Mouse (Mus musculus): ENCODE data around the gene Kmt2b. TPM values are rescaled to one million over a fixed set of nuclear protein-coding genes. Genes with fewer than 3 reads are reported as not detected.

Kmt2b gene
- polyA plus RNA-seq (2015; fragmentation: Nextera tagmentation; extraction: Ambion mirVana): 9.2 and 9.8 TPM in 2 replicates

DNA sequence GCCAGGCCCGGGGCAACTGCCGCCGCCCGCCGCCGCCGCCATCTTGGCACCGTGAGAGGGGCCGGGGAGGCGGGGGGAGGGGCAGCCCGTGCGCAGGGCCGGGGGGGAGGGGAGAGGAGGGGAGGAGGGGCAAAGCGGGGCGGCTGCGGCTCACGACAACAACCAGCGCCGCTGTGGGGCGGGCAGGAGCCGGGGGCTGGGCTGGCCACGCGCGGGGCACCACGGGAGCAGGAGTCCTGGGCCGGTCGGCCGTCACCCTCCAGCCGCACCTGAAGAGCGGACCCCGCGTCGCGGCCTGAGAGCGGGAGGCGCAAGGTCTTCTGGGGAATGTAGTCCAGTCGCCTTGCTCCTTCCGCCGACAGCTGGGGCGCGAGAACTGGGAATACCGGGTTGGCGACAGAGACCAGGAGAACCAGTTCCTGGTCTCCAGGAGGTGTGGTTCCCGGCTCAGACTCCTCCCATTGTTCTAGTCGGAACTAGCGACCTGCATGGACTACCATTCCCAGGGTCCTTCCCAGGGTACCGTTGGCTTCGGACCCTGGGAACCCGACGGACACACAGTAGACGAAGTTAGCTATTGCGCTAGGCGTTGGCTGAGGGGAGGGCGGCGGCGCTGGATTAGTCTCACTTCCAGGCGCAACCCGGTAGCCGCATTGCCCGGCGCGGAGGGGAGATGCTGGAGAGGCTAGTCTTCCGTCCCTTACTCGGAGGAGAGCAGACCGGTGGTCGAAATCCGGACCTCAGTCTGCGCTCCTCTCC, at the start of gene Kmt2b:
Gene Kmt2b, minus strand, starts transcription at position 51 of the 759 bp plus-strand sequence.
- WGBS: 1% methylated on average over 62 of the region's 68 CpGs
- peak within 1 kb of the TSS; percentile 70 for H3K4me3 ChIP-seq
- H3K4me1 ChIP-seq (replicated peaks): peaks cover 27% of the 10 kb centered on the region
- peak within 1 kb of the TSS; percentile 92 for H3K27ac ChIP-seq (replicated peaks)
- peak within 1 kb of the TSS; percentile 97 for H3K9ac ChIP-seq
- peaks cover 25% of the 10 kb centered on the region for H3K36me3 ChIP-seq
- no peaks in the 10 kb centered on the region for H3K9me3 ChIP-seq
- ATAC-seq (ENCODE audit: low FRiP score, low read depth): peak; percentile 96
- peak within 1 kb of the TSS; percentile 92 for H3K4me2 ChIP-seq
- H3K27me3 ChIP-seq: no peaks in the 10 kb centered on the region

- ATAC-seq (ENCODE audit: low FRiP score, low read depth): no peak
- H3K9me3 ChIP-seq: no peaks in the 10 kb centered on the region
- no peak overlapping the region for H3K27ac ChIP-seq (replicated peaks)
- H3K36me3 ChIP-seq: peaks cover 16% of the 10 kb centered on the region
- H3K4me1 ChIP-seq (replicated peaks): peaks cover 5% of the 10 kb centered on the region
- H3K4me2 ChIP-seq: no peak overlapping the region
- H3K4me3 ChIP-seq: no peak overlapping the region
- peaks cover 55% of the 10 kb centered on the region for H3K27me3 ChIP-seq
- whole genome bisulfite sequencing: 31% methylated on average over 11 of the region's 11 CpGs
- H3K9ac ChIP-seq: no peak overlapping the region
These were observed 47.9 kb upstream of the Kmt2b start for GRCm38 (mm10) chr7:30636395-30636794.

DNA sequence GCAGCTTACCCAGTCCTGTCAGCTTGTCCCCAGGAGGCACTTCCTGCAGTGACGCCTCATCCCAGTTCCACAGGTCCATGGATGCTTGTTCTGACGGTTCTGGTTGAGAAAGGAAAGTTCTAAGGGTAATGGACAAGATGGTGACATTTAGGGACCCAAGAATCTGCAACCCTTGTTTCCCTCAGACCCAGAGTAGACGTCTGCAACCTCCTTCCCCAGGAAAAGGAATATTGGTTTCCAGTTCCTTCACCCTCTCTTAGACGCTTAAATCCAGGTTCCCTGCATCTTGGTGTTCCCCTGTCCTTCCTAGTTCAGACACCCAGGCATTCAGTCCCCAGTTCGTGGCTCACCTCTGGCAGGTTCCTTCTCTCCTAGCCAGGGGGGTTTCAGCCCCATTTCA, 47.2 kb upstream of the Kmt2b start, which contains the start of gene Etv2:
Gene Etv2, minus strand, starts transcription at position 101 of the 400 bp plus-strand sequence.
- Histone ChIP-seq H3K9me3 (no peaks in the 10 kb centered on the region), H3K9ac (no peak within 1 kb of the TSS), H3K36me3 (peaks cover 9% of the 10 kb centered on the region), H3K27ac (replicated peaks) (no peak within 1 kb of the TSS), H3K4me3 (peak within 1 kb of the TSS; percentile 6), H3K4me2 (peak within 1 kb of the TSS; percentile 34), H3K4me1 (replicated peaks) (peaks cover 5% of the 10 kb centered on the region), H3K27me3 (peaks cover 60% of the 10 kb centered on the region)
- no peak for ATAC-seq (ENCODE audit: low FRiP score, low read depth)
- WGBS: 2% methylated on average over 5 of the region's 5 CpGs

DNA sequence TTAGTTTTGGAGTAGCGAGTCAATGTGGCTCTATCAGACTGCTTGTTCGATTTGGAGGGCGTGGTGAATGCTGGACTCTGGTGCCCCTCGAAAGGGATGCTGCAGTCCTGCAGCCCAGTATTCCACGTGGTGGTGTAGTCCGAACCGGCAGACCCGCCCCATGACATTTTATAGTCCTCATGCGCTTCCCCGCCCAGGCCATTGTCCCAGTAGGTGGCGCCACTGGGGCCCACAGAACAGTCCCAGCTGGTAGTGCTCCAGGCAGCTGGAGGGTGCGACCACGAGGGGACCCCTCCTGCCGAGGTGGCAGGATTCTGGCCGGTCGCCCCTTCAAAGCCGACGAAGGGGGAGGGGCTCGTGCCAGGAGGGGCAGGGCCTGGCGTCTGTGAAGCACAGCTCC, 46.1 kb upstream of the Kmt2b start:
- ATAC-seq (ENCODE audit: low FRiP score, low read depth): peak; percentile 27; the same call in 1 of the 2 replicates
- Histone ChIP-seq H3K4me1 (replicated peaks) (peaks cover 5% of the 10 kb centered on the region), H3K27ac (replicated peaks) (no peak overlapping the region), H3K9ac (no peak overlapping the region), H3K4me3 (peak overlapping the region; percentile 6), H3K27me3 (peaks cover 70% of the 10 kb centered on the region), H3K4me2 (peak overlapping the region; percentile 34), H3K9me3 (no peaks in the 10 kb centered on the region), H3K36me3 (no peaks in the 10 kb centered on the region)
- WGBS: 0% methylated on average over 20 of the region's 20 CpGs

GRCm38 (mm10) chr7:30633762-30634412, 45.4 kb upstream of the Kmt2b start:
- H3K36me3 ChIP-seq: no peaks in the 10 kb centered on the region
- no peak for ATAC-seq (ENCODE audit: low FRiP score, low read depth)
- no peaks in the 10 kb centered on the region for H3K9me3 ChIP-seq
- no peak overlapping the region for H3K9ac ChIP-seq
- H3K4me1 ChIP-seq (replicated peaks): peaks cover 5% of the 10 kb centered on the region
- H3K4me3 ChIP-seq: no peak overlapping the region
- no peak overlapping the region for H3K4me2 ChIP-seq
- no peak overlapping the region for H3K27ac ChIP-seq (replicated peaks)
- H3K27me3 ChIP-seq: peaks cover 77% of the 10 kb centered on the region
- 5% methylated on average over 27 of the region's 27 CpGs for WGBS

- 0 out of 2 replicates have a peak, but pooled peaks cover 5% of the 10 kb centered on the region for H3K36me3 ChIP-seq
- H3K9me3 ChIP-seq: no peaks in the 10 kb centered on the region
- ATAC-seq (ENCODE audit: low FRiP score, low read depth): no peak
- H3K27ac ChIP-seq (replicated peaks): no peak overlapping the region
- peaks cover 43% of the 10 kb centered on the region for H3K27me3 ChIP-seq
- no peak overlapping the region for H3K4me2 ChIP-seq
- no peak overlapping the region for H3K4me3 ChIP-seq
- no peak overlapping the region for H3K9ac ChIP-seq
- peaks cover 12% of the 10 kb centered on the region for H3K4me1 ChIP-seq (replicated peaks)
These were observed 40.5 kb upstream of the Kmt2b start for GRCm38 (mm10) chr7:30629013-30629412.

GRCm38 (mm10) chr7:30626647-30627046, 38.1 kb upstream of the Kmt2b start:
- Histone ChIP-seq H3K9ac (no peak overlapping the region), H3K36me3 (peaks cover 22% of the 10 kb centered on the region), H3K27me3 (peaks cover 23% of the 10 kb centered on the region), H3K27ac (replicated peaks) (no peak overlapping the region), H3K4me1 (replicated peaks) (peaks cover 12% of the 10 kb centered on the region), H3K4me2 (peak overlapping the region; percentile 68; the same call in 1 of the 2 replicates), H3K4me3 (no peak overlapping the region), H3K9me3 (no peaks in the 10 kb centered on the region)
- ATAC-seq (ENCODE audit: low FRiP score, low read depth): no peak; the same call in 1 of the 2 replicates
- 85% methylated on average over 5 of the region's 5 CpGs for WGBS

DNA sequence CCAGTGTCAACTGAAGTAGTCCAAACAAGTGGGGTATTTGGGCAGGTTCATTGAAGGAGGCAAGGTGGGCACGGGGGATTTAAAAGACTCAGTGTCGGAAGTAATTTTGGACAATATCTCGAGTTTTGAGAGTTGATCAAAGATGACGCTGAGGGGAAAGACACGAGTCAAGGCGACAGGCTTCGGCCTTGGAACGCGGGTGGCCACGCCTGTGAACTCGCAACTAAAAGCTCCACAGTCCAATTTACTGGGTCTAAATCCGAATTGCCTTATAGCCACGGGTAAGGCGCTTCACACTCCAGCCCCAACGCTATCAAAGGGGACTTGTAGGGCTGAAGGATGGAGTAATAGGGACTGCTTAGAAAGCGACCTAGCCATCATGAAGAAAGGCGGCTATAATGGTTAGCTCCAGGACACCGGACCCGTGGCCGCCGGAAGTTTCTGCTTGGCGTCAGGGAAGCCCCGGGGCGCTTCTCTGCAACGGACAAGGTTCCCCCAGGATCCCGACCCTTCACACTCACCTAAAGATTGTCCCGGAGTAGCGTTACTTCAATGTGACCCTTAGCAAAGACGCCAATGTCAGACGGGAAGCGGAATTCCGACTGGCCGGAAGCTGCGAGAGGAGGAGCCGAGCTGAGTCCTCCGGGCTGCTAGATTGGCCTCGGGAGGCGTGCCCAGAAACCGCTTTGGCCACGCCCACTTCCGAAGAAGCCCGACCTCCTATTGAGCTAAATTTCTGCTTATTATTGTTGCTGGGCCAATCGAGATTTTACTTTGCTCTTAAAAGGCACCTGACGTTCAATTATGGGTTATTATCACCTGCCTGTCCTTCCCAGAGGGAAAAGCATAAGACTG, 37.2 kb upstream of the Kmt2b start, which contains the start of gene Cox6b1:
Gene Cox6b1, minus strand, starts transcription at position 622 of the 855 bp plus-strand sequence.
- Histone ChIP-seq H3K27me3 (peaks cover 17% of the 10 kb centered on the region; the same call in 1 of the 2 replicates), H3K27ac (replicated peaks) (peak within 1 kb of the TSS; percentile 74), H3K9ac (peak within 1 kb of the TSS; percentile 70), H3K36me3 (peaks cover 22% of the 10 kb centered on the region), H3K4me2 (peak within 1 kb of the TSS; percentile 68), H3K9me3 (no peaks in the 10 kb centered on the region), H3K4me3 (peak within 1 kb of the TSS; percentile 80), H3K4me1 (replicated peaks) (peaks cover 12% of the 10 kb centered on the region)
- WGBS: 2% methylated on average over 44 of the region's 44 CpGs
- ATAC-seq (ENCODE audit: low FRiP score, low read depth): peak; percentile 88

DNA sequence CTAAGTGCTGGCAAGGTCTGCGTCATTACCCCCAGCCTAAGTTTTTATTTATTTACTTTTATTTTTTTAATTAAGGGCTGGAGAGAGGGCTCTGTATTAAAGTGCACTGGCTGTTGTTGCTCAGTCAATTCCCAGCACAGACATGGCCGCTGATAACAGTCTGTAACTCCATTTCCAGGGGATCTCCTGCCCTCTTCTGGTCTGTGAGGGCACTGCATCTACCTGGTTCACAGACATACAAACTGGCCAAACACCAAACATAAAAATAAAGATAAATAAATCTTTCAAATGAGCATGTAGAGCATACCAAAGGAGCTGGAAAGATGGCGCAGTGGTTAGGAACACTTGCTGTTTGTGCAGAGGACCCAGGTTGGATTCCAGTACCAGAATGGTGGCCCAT, 30.7 kb upstream of the Kmt2b start:
- WGBS: 85% methylated on average over 3 of the region's 3 CpGs
- 0 out of 2 replicates have a peak, but pooled peaks cover under 1% of the 10 kb centered on the region for H3K4me1 ChIP-seq (replicated peaks)
- H3K27me3 ChIP-seq: no peaks in the 10 kb centered on the region
- H3K27ac ChIP-seq (replicated peaks): no peak overlapping the region
- no peak for ATAC-seq (ENCODE audit: low FRiP score, low read depth)
- no peaks in the 10 kb centered on the region for H3K9me3 ChIP-seq
- H3K4me3 ChIP-seq: no peak overlapping the region
- H3K36me3 ChIP-seq: peaks cover 68% of the 10 kb centered on the region
- no peak overlapping the region for H3K9ac ChIP-seq
- H3K4me2 ChIP-seq: no peak overlapping the region

- 96% methylated on average over 9 of the region's 9 CpGs for WGBS
- Histone ChIP-seq H3K9ac (no peak overlapping the region), H3K4me1 (replicated peaks) (no peaks in the 10 kb centered on the region), H3K27ac (replicated peaks) (no peak overlapping the region), H3K4me3 (no peak overlapping the region), H3K4me2 (no peak overlapping the region), H3K27me3 (no peaks in the 10 kb centered on the region), H3K9me3 (no peaks in the 10 kb centered on the region), H3K36me3 (peaks cover 66% of the 10 kb centered on the region)
- no peak for ATAC-seq (ENCODE audit: low FRiP score, low read depth)
These were observed 30.1 kb upstream of the Kmt2b start for GRCm38 (mm10) chr7:30618658-30619057.

- Histone ChIP-seq H3K27me3 (no peaks in the 10 kb centered on the region), H3K27ac (replicated peaks) (no peak overlapping the region), H3K4me1 (replicated peaks) (no peaks in the 10 kb centered on the region), H3K9ac (no peak overlapping the region), H3K9me3 (no peaks in the 10 kb centered on the region), H3K4me3 (no peak overlapping the region), H3K4me2 (no peak overlapping the region), H3K36me3 (peaks cover 48% of the 10 kb centered on the region)
- ATAC-seq (ENCODE audit: low FRiP score, low read depth): peak; percentile 49; the same call in 1 of the 2 replicates
- WGBS: 55% methylated on average over 5 of the region's 5 CpGs
These were observed 26.7 kb upstream of the Kmt2b start for GRCm38 (mm10) chr7:30615049-30615760.
